Mouse (Mus musculus) splenic B cell, adult 2 months (primary cell): ENCODE results near the gene Wwox.

Source experiments
- DNase-seq: peaks from one replicate; pipeline ENCODE4 v3.0.0-alpha.2; 2011; ENCODE audit warnings: low read depth, low spot score
- H3K27me3 ChIP-seq: 2 replicates; pipeline ENCODE4 v1.6.1; 2012; ENCODE audit warnings: mild to moderate bottlenecking, low read length, moderate library complexity, mixed read lengths; ENCODE audit not compliant: control insufficient read depth, poor library complexity, insufficient read depth, severe bottlenecking
- H3K36me3 ChIP-seq: 2 replicates; pipeline ENCODE4 v1.6.1; 2012; ENCODE audit warnings: mild to moderate bottlenecking, low read length, moderate library complexity, mixed read lengths; ENCODE audit not compliant: control insufficient read depth, poor library complexity, insufficient read depth, severe bottlenecking

Wwox gene

DNA sequence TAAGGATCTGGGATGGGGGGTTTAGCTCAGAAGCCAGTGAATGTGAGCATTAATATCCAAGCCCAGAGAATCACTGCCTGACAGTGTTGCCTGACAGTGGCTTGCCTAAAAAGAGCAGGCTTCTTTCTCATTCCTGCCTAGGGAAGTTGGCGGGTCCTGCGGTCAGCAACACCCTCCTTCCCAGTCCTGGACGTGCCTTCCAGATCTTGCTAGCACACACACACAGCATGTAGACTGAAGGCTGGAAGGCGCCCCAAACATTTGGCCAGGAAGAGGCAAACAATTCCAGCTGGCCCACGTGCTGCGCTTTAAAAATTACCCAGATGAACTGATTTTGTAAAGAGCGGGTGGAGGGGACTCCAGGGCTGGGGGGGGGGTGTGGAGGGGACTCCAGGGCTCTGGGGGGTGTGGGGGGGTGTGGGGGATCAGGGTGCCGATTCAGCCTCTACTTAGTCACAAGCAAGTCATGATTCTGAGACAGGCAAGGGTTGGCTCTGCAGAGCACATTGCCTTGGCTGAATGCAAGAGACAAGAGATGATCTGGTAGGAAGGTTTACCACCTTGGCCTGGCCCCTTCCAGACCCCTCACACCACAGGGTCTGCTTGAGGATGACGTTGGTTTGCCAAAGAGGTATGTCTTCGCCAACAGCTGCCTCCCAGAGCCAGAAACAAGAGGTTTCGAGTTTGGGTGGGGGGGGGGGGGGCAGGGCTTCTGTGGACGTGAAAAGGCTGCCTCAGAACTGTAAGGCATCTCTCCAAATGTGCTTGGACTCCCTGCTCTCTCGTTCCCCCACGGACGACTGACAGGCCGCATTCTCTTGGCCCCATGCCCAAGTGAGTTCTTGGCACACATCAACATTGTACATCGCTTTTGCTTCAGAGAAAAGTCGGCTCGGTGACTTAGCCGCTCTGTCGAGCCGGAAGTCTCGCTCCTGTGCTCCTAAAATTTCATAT is 334.3 kb downstream of the Wwox start:
- DNase-seq, result no peak
- Histone ChIP-seq H3K27me3 (no peaks in the 10 kb centered on the region), H3K36me3 (no peaks in the 10 kb centered on the region)

DNA sequence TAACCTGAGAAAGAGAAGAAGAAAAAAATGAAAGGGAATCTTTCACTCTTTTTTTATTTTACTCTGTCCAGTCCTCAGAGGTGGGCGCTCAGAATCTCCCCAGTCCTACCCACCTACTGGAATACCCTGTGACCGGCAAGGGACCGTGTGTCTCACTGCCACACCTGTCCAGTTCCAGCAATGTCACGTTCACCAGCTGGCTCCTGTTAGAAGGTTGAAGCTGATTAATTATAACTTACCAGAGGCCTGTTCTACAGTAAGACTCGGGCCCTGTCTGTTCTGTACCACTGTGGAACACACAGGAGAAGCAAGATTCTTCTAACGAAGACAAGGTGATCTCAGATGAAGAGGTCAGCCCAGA is 334.9 kb downstream of the Wwox start:
- DNase-seq, result no peak
- Histone ChIP-seq H3K27me3 (no peaks in the 10 kb centered on the region), H3K36me3 (no peaks in the 10 kb centered on the region)

DNA sequence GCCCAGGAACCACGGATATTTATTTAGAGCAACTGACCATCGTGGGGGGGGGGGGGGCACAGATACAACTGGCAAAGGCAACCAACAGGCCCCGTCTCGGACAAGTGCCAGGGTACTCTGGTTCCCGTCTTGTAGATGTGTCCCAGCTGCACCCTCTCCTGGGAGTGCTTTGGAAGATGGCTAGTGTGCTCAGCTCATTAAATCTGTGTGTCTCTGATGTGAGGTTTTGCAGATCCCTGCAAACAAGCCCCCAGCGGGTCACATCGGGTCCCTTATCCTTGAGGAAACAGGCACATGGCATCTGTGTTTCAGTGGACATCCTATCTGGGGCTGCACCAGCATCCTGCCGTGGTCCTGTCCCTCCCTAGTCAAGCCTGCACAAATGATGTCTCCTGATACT is 336.1 kb downstream of the Wwox start:
- no peak for DNase-seq
- Histone ChIP-seq H3K27me3 (no peaks in the 10 kb centered on the region), H3K36me3 (no peaks in the 10 kb centered on the region)

DNA sequence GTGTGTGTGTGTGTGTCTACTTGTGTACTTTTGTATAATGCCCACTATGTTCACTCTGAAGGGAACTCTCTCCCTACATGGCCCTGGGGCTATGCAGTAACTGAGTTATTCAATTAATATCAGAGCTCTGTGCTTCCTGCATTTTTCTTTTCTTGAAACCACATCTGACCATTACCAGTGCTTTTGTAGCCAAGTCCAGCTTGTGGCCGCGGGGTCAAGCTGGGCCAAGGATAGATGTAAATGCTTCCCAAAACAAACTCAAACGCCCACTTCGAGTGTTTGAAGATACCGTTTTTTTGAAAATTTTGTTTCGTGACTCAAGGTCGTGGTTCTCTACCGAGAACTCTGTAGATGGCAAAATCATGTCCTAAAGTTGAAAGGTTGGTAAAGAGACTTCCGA is 337.2 kb downstream of the Wwox start:
- DNase-seq, result no peak
- Histone ChIP-seq H3K27me3 (no peaks in the 10 kb centered on the region), H3K36me3 (no peaks in the 10 kb centered on the region)

DNA sequence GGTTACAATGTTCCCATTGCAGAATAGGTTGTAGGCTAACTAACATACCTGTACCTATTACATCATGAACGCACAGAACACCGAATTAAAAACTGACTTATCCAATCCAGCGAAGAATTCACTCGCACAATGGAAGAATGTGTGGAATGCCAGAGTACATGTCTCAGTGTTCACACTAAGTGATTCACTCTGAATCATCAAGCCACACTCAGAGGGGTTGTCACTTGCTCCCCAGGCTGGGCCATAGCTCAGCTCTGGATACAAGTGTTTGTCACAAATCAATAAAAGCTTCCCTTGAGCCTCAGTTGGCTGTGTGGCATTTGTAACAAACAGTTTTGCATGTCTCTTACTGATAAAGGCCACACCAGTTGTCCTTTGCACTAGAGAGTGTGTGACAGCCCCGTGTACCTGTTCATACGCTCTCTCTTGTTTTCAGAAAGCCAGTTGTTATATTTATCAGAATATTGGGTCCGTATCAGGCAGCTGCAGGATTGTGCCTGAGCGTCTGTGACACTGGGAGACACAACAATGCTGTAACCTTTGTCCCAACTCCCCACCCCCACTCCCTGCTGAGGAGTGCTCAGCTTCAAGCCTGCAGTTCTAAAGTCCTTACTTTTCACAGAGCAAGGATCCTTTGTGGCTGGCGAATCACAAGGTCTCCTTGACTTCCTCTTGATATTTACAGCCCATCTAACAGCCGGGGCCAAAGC is 338.0 kb downstream of the Wwox start:
- DNase-seq, result no peak
- Histone ChIP-seq H3K36me3 (no peaks in the 10 kb centered on the region), H3K27me3 (no peaks in the 10 kb centered on the region)

DNA sequence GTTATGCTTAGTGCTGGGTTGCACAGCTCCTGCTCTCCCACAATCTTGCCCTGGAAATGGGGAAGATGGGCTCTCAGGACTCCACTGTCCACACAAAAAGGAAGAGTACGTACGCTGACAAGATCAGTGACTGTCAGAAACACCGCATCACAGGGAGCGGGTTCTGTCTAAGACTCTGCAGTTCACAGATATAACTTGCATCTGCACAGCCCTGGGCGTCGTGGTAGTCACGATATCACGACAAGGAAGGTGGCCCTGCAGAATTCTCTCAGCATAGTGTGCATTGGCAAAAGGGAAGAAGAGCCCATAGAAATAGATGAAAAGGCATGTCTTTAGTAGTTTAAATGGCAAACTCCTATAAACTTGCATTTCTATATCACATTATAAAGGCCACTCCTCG is 339.5 kb downstream of the Wwox start:
- Histone ChIP-seq H3K27me3 (no peaks in the 10 kb centered on the region), H3K36me3 (no peaks in the 10 kb centered on the region)
- DNase-seq, result no peak

DNA sequence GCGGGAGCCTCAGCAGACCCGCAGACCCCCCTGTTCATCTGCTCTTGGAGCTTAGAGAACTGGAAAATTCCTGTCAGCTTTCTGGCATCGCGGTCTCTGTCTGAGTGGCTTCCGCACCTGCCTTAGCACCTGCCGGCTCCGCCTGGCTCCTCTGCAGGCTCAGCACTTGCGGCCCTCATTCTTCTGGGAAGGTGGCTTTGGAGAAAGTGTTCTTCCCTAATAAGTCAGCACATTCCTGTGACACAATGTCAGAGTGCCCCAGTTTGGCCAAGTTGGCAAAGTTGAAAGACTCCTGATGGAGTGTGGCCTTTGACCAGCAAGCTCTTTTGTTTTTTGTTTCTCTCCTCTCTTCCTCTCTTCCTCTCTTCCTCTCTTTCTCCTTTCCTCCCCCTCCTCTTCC is 343.9 kb downstream of the Wwox start:
- no peaks in the 10 kb centered on the region for H3K36me3 ChIP-seq
- H3K27me3 ChIP-seq, result no peaks in the 10 kb centered on the region
- no peak for DNase-seq

DNA sequence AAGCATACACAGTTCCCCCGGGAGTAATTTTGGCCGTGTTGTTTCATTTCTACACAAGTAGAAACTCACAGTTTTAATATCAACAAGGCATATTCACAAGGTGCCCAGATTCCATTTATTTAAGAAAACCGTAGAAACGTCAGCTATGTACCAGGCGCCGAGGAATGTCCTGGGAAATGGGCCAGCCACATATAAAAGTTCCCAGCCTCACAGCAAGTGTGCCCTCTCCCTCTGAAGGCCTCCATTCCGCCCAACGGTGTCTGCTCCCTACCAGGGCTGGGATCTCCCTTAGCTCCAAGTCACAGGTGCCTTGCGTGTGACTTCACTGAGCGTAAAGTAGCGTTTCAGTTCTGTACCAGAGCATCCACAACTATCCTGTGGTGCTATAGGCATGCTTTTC is 346.4 kb downstream of the Wwox start:
- DNase-seq, result no peak
- no peaks in the 10 kb centered on the region for H3K27me3 ChIP-seq
- no peaks in the 10 kb centered on the region for H3K36me3 ChIP-seq

DNA sequence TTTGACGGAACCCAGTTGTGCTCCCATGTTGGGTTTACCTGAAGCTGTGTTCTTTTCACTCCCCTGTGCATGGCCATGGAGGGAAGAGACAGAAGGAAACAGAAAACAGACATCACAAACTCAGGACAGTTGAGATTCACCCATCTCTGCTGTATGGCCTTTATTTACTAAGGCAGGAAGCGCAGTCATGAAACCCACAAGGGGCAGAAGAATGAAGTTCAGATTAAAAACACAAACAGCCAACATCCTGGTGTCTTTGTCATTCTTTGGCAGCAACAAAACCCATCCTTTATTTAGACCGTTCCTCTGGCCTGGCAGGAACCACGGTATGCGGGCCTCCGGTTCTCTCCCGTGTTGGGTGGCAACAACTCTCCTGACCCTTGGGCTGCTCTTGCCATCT is 350.2 kb downstream of the Wwox start:
- no peak for DNase-seq
- H3K27me3 ChIP-seq, result no peaks in the 10 kb centered on the region
- H3K36me3 ChIP-seq, result no peaks in the 10 kb centered on the region

DNA sequence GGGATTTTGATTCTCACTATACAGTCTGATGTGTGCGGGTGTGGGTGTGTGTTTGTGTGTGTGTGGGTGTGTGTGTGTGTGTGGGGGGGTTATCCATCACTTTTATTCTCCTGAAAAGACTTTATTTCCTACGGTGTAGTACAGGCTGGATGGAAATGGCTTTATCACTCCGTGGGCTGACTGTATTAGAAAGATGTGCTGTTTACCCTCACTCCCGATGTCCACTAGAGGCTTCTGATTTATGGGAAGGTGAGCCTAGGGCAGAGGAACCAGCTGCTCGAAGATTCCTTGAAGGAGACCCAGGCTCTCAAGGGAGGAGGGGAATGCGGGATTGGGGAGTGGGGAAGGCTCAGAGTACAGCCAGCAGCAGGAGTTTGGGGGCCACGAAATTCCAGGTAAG is 351.3 kb downstream of the Wwox start:
- Histone ChIP-seq H3K27me3 (no peaks in the 10 kb centered on the region), H3K36me3 (no peaks in the 10 kb centered on the region)
- DNase-seq, result no peak

DNA sequence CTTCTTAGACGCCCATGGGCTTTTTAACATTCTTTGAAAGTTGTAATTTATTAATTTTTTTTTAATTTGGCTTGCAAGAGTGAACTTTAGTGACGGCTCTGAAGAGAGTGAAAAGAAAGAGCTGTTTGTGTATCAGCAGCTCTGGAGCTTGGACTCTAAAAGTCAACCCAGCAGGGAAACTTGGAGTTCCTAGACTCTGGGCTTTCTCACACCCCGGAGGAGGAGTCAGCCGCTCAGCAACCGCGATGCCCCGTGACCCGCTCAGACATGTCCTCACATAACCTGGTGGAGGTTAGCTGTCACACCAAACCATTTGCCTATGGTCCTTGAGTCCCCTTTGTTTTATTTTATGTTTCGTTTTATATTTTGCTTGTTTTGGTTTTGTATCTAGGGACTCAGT is 354.2 kb downstream of the Wwox start:
- DNase-seq, result no peak
- no peaks in the 10 kb centered on the region for H3K36me3 ChIP-seq
- H3K27me3 ChIP-seq, result no peaks in the 10 kb centered on the region

DNA sequence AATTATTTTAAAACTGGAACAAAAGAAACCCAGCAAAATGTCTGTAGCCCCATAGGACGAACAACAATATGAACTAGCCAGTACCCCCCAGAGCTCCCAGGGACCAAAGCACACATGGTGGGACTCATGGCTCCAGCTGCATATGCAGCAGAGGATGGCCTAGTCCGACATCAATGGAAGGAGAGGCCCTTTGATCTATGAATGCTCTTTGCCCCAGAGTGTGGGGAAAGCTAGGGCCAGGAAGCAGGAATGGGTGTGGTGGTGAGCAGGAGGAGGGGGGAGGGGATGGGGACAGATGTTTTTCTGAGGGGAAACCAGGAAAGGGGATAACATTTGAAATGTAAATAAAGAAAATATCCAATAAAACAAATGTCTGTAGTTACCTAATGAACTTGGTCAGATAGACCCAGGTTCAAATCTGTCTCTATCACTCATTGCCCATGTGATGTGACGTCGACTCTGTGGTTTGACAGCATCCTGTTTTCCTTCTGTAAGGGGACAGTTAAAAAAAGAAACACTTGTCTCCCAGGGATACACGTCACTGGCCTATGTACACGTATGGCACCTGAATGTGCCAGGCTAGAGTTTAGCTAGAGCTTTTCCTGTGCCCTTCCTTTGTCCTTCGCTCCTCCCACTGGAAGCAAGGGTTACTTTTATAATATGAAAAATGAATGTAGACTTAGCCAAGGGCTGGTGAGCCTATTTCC is 362.1 kb downstream of the Wwox start:
- H3K27me3 ChIP-seq, result no peaks in the 10 kb centered on the region
- H3K36me3 ChIP-seq, result no peaks in the 10 kb centered on the region
- peak; percentile 87 for DNase-seq

DNA sequence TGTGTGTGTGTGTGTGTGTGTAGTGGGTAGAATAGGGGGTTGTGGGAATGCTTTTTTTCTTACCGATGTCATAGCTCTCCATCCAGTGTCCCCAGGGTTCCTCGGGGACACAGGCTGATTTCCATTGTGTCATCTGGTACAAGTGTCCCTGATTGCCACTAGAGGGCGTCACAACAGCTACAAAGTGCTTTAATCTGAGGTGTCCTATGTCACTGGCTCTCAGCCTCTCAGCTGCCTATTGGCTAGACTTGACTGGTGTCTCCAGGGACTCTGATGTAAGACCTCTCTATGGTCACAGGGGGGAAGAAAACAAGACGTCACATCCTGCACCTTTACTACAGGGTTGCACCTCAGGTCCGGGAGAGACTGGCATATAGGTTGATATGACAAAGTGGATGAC is 363.7 kb downstream of the Wwox start:
- no peaks in the 10 kb centered on the region for H3K27me3 ChIP-seq
- no peaks in the 10 kb centered on the region for H3K36me3 ChIP-seq
- DNase-seq, result peak; percentile 94

DNA sequence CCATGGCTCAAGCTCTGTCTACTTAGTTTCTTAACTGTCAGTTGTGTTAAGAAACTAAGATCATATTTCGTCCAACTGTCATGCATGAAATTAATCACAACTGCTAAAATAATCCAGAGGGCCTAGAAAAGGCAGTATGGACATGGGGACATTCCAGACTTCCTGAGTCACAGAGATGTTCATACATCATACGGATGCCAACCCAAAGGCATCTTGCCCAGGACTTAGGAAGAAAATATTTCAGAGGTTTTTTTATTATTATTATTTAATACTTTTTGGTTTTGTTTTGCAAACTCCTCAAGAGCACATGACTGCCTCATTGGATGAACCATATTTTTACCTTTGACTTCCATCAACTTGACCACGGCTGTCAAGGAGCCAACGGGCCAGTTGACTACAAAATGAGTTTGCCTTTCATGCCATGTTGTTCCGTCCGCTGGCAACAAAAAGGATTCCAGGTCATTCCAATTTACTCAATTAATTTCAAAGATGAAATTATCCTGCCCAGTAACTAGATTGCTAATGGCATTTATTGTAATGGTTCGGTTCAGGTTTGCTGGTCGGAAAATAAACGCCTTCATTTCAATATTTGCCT is 367.5 kb downstream of the Wwox start:
- no peak for DNase-seq
- Histone ChIP-seq H3K36me3 (no peaks in the 10 kb centered on the region), H3K27me3 (no peaks in the 10 kb centered on the region)
